Mouse (Mus musculus) right cerebral cortex, adult 2 months (tissue): ENCODE results near the gene Olfr1032.
"Not testable (repeated sequence)": the region's sequence is repeated elsewhere in the genome, so short reads cannot be mapped to it uniquely, and the experiment has no call there.

ENCODE experiments used
- DNase-seq, 2 experiments: peaks; one replicate each; pipeline ENCODE4 v3.0.0; 2021 to 2022; ENCODE audit warnings: low spot score in 2 of 2

Olfr1032 gene

GRCm38 (mm10) chr2:86005240-86005639 is at the start of gene Olfr1032:
Gene Olfr1032 (plus strand): TSS chr2:86005540.
- no peak for DNase-seq

DNA sequence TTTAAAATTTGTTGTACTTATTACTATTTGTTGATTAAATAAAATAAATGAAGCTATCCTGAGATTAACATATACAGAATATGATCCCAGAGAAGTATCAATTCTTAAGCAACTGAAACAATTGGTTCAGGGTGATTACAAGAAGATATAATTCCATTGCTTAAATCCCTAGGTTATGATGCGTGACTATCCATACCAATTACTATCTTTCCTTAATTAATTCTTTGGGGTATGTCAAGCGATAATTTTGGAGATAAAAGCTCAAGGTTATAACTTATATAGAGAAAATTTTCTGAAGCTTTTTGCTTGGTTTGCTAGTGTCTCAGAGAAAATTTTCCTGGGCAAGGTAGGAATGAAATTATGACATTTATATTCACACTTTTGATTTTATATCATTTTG is 31.7 kb upstream of the Olfr1032 start, which contains the start of gene Olfr1029:
TSS of gene Olfr1029 (plus strand) at position 301 of the 400 bp plus-strand sequence.
- no peak for DNase-seq

DNA sequence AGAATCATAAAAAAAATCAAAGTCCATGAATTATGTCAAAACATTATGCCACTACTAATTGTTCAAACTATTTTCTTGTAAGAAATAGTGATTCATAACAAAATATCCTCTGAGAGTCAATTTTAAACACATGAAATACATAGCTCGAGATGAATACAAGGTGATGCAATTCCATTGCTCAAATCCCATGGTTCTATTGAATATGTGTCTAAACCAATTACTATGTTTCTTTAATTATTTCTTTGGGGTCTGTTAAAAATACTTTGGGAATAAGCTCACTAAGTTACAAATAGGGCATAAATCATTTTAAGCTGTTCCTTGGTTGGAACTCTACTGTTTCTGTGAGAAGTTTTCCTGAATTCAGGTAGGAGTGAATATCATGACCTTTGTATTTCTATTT is 26.4 kb upstream of the Olfr1032 start, which contains the start of gene Olfr1030:
TSS of gene Olfr1030 (plus strand) at position 301 of the 400 bp plus-strand sequence.
- no peak for DNase-seq

DNA sequence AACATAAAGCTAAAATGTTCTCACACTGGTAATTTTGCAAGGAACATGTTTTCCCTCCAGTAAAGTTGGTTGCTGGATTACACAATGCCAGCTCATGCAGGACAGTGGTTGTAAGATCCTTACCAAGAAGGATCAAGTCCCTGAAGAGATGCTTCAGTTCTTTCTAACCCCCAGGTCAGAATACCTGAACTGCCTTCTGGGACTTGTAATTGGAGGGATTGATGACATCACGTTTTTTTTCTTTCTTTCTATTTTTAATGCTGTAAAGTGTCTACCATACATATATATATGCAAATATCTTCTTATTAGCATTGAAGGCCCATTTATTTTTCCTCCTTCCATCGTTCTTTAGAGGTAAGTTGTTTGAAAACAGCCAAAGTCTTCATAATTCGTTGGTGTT is 15.3 kb upstream of the Olfr1032 start, which contains the start of gene Olfr1031:
TSS of gene Olfr1031 (plus strand) at position 301 of the 400 bp plus-strand sequence.
- DNase-seq, result no peak

DNA sequence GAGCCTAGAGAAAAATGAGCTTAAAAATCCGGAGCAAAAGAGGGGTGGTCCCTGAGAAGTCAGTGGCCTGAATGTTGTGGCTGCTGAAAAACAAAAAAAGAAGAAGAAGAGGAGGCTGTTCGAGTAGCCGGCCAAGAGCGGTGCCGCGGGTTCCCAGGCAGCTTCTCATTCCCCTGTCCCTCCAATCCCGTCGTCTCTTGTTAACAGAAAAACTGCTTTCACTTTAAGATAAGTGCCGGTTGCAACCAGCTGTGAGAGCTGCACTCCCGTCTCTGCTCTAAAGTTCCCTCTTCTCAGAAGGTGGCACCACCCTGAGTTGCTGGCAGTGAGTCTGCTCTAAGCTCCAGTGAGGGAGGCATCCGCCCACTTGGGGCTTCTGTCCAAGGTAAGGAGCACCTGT is 15.1 kb downstream of the Olfr1032 start, which contains the start of gene Olfr1033:
TSS of gene Olfr1033 (plus strand) at position 228 of the 400 bp plus-strand sequence.
- DNase-seq, result not testable (repeated sequence)

DNA sequence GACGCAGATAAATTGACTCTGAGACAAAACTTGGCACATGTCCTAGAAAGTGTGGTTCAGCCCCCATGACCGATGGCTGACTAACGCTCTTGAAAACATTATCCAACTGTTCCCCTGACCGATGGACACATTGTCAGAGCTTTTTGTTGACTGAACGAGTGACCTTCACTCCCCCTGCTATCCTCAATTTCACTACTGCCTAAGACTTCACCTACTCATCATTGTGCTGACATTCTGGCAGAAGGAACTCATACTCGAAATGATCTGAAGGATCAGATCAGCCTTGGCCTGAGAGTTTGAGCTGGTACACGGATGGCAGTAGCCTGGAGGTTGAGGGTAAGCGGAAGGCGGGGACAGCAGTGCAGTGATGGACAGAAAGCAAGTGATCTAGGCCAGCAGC is 16.2 kb downstream of the Olfr1032 start:
- not testable (repeated sequence) for DNase-seq

- DNase-seq, result no peak
Observed at GRCm38 (mm10) chr2:86045561-86045960, 40.2 kb downstream of the Olfr1032 start, which contains the start of gene Olfr1034. Gene Olfr1034 (plus strand): TSS chr2:86045861.

DNA sequence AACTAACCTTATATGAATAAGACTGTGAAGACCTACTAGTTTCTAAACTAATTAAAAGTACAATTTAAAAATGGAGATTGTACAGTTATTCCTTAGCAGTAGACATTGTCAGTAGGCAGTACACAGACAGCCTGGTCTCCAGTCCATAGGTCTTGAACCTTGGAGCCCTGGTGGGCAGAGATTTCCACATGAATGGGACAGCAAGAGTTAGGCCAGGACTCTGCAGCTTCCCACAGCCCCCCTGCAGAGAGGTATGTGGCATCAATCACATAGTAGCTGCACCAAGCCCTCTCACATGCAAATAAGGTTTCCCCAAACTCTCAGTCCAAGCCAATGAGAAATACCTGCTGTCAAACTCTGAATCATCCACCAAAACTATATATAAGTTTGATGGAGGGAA is 45.4 kb downstream of the Olfr1032 start:
- not testable (repeated sequence) for DNase-seq
